Comparison of ENCODE assay signal across 9 mouse cellular contexts in genomic region chr4:148804137-148804779, GRCm38 (mm10). TPM values are rescaled to one million over a fixed set of nuclear protein-coding genes. Genes with fewer than 3 reads are reported as not detected.
DNase-seq lines count a peak whose midpoint lies in the region; ATAC-seq and TF ChIP-seq lines count a peak whose summit lies in the region.
"Had no signal": no experiment of that assay in that cellular context is flagged by ENCODE, and none has a peak within 500 bp of the region (broad histone marks: within the 10 kb centered on the region; RNA-seq: fewer than 3 reads in every experiment).

Gene Casz1, plus strand, starts transcription at chr4:148804429.

- peak within 1 kb of the TSS; percentile 60 for H3K4me3 ChIP-seq in left cerebral cortex, adult 2 months

- DNase-seq in adrenal gland, adult 8-10 months, result peak; percentile 78
- peak; percentile 93 for DNase-seq in embryo, embryonic 10 days (ENCODE audit: low spot score)
- DNase-seq in gastrocnemius, postnatal 14 days, result peak; percentile 94
- DNase-seq in hindlimb bud, embryonic 11.5 days (ENCODE audit: extremely low spot score, low read depth, low spot score), result peak; percentile 87
- DNase-seq in left cerebral cortex, adult 2 months (ENCODE audit: extremely low spot score in 1 of 2, low spot score in 2 of 2), result peak; percentile 88 to 91
- DNase-seq in lung, postnatal 36 days, result peak; percentile 93
- peak; percentile 89 for DNase-seq in right cerebral cortex, postnatal 14 days

- TF ChIP-seq CTCF in left cerebral cortex, adult 2 months (IDR thresholded peaks at IDR 0.05), result no peak; the same call in 1 of the 2 replicates

- H3K27ac ChIP-seq in left cerebral cortex, adult 2 months, result no peak within 1 kb of the TSS
- H3K27ac ChIP-seq: macrophage had no signal

- no peak for ATAC-seq in activated CD4-positive, CD25-positive, alpha-beta regulatory T cell, adult 4 months

- intact Hi-C loops in gastrocnemius, postnatal 14 days (cut with DNase I; ENCODE audit: low total_unique reads), result loop anchor here (5.0 kb wide), 1 partner anchor 113 kb away; no protein-coding TSS in a partner anchor
- intact Hi-C loops in left cerebral cortex, adult 2 months (cut with DNase I), result loop anchor here (2.0 kb wide), 2 partner anchors 61 to 97 kb away; no protein-coding TSS in a partner anchor

RNA-seq across cellular contexts. Expression of gene Casz1, which starts in this region (rescaled TPM):
- total RNA-seq in adrenal gland, adult 8-10 months (2022), result 10 to 100 TPM in 2 of 4 experiments, 1 to 10 TPM in 2; 5.3 to 14.4 (median 9.8) TPM
- 10 to 100 TPM; 31.2 to 32.9 TPM for total RNA-seq in gastrocnemius, postnatal 14 days (2021)
- total RNA-seq in left cerebral cortex, adult 2 months (2021), result 1 to 10 TPM; 1.0 to 1.5 TPM
- under 1 TPM; 0.56 to 0.75 TPM for polyA plus RNA-seq in activated CD4-positive, CD25-positive, alpha-beta regulatory T cell, adult 4 months (2017; shearing (Covaris generic))
